Mouse (Mus musculus) embryonic facial prominence, embryonic 11.5 days (tissue): ENCODE data around the gene A830018L16Rik. TPM values are rescaled to one million over a fixed set of nuclear protein-coding genes. Genes with fewer than 3 reads are reported as not detected.
A peak's percentile ranks its signal among the peaks of the same experiment; 100 is the strongest.

ENCODE experiments used
- ATAC-seq: fragments of 200-750 bp; cut with Nextera tagmentation; replicated peaks from 2 replicates; pipeline ENCODE4 v1.8.0; 2017; ENCODE audit warnings: low read depth; ENCODE audit not compliant: insufficient number of reproducible peaks, low FRiP score, low TSS enrichment
- DNase-seq: peaks from one replicate; pipeline ENCODE4 v3.0.0-alpha.2; 2015; ENCODE audit warnings: low spot score
- H3K27ac ChIP-seq: fragments of 300-500 bp; sonication (generic); replicated peaks from 2 replicates; pipeline ENCODE4 v1.5.1; 2014; ENCODE audit warnings: mild to moderate bottlenecking, low read depth, low read length, control low read depth
- H3K27me3 ChIP-seq: fragments of 300-500 bp; sonication (generic); 2 replicates; pipeline ENCODE4 v1.6.1; 2014; ENCODE audit warnings: mild to moderate bottlenecking, low read length, moderate library complexity, mixed read lengths; ENCODE audit not compliant: control insufficient read depth, insufficient read depth
- H3K36me3 ChIP-seq: fragments of 300-500 bp; sonication (generic); replicated peaks from 2 replicates; pipeline ENCODE4 v1.6.1; 2014; ENCODE audit warnings: low read depth, mild to moderate bottlenecking, low read length, moderate library complexity, mixed read lengths; ENCODE audit not compliant: control insufficient read depth, insufficient read depth
- H3K4me1 ChIP-seq: fragments of 300-500 bp; sonication (generic); 2 replicates; pipeline ENCODE4 v1.6.1; 2014; ENCODE audit warnings: low read length, mixed read lengths; ENCODE audit not compliant: control insufficient read depth, insufficient read depth
- H3K4me2 ChIP-seq: fragments of 300-500 bp; sonication (generic); 2 replicates; pipeline ENCODE4 v1.6.1; 2014; ENCODE audit warnings: low read depth, mild to moderate bottlenecking, control low read depth, low read length, moderate library complexity
- H3K4me3 ChIP-seq: fragments of 300-500 bp; sonication (generic); 2 replicates; pipeline ENCODE4 v1.5.1; 2014; ENCODE audit warnings: low read depth, low read length, control low read depth
- H3K9ac ChIP-seq: fragments of 300-500 bp; sonication (generic); replicated peaks from 2 replicates; pipeline ENCODE4 v1.6.1; 2014; ENCODE audit warnings: mild to moderate bottlenecking, control low read depth, low read length
- H3K9me3 ChIP-seq: fragments of 300-500 bp; sonication (generic); replicated peaks from 2 replicates; pipeline ENCODE4 v1.6.1; 2016; ENCODE audit warnings: mild to moderate bottlenecking, low read length, inconsistent platforms, mixed read lengths; ENCODE audit not compliant: control insufficient read depth
- WGBS: fragments of 180-500 bp; shearing (Covaris S2); extraction: QIAGEN DNeasy Blood & Tissue Kit; methylation state at CpG from one replicate; pipeline ENCODE4 v1.1.7; 2014; 5-methylcytosine and 5-hydroxymethylcytosine counted together
- polyA plus RNA-seq: library from polyadenylated mRNA; unstranded; fragments of >200 nt; fragmentation: Nextera tagmentation; extraction: Ambion mirVana; gene quantifications from 2 replicates; pipeline ENCODE4 v1.2.1, GENCODE M21; 2014

A830018L16Rik gene
- polyA plus RNA-seq, 1 experiment from 2014 or later, result 4.9 TPM

DNA sequence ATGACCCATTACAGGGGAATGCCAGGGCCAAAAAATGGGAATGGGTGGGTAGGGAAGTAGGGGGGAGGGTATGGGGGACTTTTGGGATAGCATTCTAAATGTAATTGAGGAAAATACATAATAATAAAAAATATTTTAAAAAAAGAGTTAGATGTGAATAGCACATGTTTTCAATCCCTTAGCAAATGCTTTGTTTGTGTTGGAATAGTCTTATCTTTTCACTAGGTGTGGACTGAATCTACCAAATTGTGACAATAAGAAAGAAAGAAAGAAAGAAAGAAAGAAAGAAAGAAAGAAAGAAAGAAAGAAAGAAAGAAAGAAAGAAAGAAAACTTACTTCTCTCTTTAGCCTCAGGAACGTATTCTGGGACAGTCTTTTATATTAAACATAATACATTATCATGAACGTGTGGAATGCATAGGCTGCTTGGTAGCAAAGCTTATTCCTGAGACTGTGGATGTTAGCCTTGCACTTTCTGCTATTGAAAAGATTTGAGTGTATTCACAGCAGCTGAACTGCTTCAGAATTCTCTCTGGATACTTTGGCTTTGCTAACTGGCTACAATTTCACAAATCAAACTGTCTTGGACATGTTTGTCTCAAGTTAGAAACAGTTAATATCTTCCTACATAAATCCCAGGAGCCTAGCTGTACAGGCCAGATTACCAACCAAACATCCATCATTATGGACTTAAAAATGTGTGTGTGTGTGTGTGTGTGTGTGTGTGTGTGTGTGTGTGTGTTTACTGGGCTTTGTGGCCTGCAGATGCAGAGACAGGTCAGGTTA lies 545.7 kb downstream of the A830018L16Rik start:
- WGBS, result 87% methylated on average over 2 of the region's 2 CpGs
- Histone ChIP-seq H3K9ac (no peak overlapping the region), H3K9me3 (no peaks in the 10 kb centered on the region), H3K4me2 (no peak overlapping the region), H3K36me3 (no peaks in the 10 kb centered on the region), H3K4me1 (no peaks in the 10 kb centered on the region), H3K27me3 (no peaks in the 10 kb centered on the region), H3K27ac (no peak overlapping the region), H3K4me3 (no peak overlapping the region)
- DNase-seq (no peak), ATAC-seq (no peak)

DNA sequence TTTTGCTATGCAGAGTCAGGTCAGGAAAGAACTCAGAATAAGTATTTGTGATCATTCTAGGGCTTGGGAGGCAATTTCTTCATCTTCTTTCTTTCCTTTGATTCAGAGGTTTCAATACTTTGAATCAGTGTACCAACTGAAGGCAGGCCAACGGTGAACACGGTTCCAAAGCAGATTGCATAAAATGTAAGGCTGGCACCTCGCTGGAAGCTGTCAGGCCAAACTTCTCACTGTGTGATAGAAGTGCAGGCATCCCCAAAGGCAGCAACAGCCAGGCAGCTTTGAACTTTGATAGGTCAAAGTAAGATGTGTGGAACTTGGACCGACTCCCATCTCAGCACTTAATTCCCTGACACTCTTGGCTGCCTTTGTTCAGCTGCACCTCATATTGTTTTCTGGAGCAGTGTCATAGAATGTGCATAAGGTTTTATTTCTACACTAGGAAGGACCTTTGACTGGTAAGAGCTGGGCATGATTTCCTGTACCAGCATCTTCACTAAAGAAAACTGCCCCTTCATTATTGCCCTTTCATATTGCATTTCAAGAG lies 568.8 kb downstream of the A830018L16Rik start:
- Histone ChIP-seq H3K4me3 (no peak overlapping the region), H3K27ac (no peak overlapping the region), H3K9ac (no peak overlapping the region), H3K27me3 (no peaks in the 10 kb centered on the region), H3K4me2 (no peak overlapping the region), H3K9me3 (no peaks in the 10 kb centered on the region), H3K36me3 (no peaks in the 10 kb centered on the region), H3K4me1 (no peaks in the 10 kb centered on the region)
- 87% methylated on average over 4 of the region's 4 CpGs for WGBS
- ATAC-seq, result no peak
- DNase-seq, result no peak

DNA sequence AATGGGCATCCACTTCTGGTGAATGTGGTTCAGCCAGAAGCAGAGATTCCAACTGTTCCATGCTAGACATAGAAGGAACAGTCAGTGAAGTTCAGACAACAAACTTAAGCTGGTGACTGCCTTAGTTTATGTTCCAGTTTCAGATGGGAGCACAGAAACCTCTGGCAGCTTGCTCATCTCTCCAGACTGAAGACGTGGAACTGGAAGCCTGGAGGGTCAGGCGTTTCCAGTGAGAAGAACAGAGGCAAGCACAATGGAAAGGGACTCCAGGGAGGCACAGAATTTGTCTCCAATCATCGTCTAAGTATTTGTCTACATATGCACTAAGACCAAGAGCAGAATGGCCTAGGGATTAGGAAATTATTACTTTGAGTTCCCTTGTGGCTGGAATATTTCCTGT lies 576.1 kb downstream of the A830018L16Rik start:
- H3K9ac ChIP-seq, result no peak overlapping the region
- H3K4me1 ChIP-seq, result no peaks in the 10 kb centered on the region
- ATAC-seq (no peak), DNase-seq (no peak)
- H3K36me3 ChIP-seq, result no peaks in the 10 kb centered on the region
- H3K4me3 ChIP-seq, result no peak overlapping the region
- WGBS, result 74% methylated on average over 3 of the region's 3 CpGs
- no peak overlapping the region for H3K4me2 ChIP-seq
- no peaks in the 10 kb centered on the region for H3K27me3 ChIP-seq
- no peak overlapping the region for H3K27ac ChIP-seq
- no peaks in the 10 kb centered on the region for H3K9me3 ChIP-seq

DNA sequence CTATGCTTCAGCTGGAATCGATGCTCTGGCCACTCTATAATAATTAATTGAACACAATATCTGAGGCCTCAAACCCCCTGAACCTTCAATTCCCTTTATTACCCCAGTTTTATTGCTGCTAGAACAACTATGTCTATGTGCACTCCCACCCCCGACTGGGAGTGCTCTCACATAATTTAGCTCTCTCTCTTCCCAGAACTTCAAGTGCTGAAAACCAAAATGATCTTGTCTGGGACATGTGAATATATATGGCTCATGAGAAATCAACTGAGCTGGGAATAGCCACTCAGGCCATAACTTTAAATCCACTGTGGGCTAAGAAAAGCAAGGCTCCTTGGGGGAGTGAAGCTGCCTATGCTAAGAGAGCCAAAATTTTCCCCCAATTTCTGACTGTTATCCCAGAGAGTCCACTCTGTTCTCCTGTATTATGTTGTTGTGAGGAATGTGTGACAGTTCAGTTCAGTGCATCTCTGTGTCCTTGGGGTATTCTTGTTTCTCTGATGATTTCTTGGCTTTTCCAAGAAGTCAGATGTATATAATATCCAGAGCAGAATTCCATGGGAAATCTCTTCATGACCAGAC lies 582.5 kb downstream of the A830018L16Rik start:
- no peak overlapping the region for H3K9ac ChIP-seq
- H3K36me3 ChIP-seq, result no peaks in the 10 kb centered on the region
- no peaks in the 10 kb centered on the region for H3K9me3 ChIP-seq
- H3K4me2 ChIP-seq, result no peak overlapping the region
- H3K27me3 ChIP-seq, result no peaks in the 10 kb centered on the region
- ATAC-seq, result no peak
- peak; percentile 10 for DNase-seq
- WGBS, result 73% methylated on average over 2 of the region's 2 CpGs
- 0 out of 2 replicates have a peak overlapping the region, but pooled peaks have one; percentile 13 for H3K27ac ChIP-seq
- no peaks in the 10 kb centered on the region for H3K4me1 ChIP-seq
- H3K4me3 ChIP-seq, result no peak overlapping the region

DNA sequence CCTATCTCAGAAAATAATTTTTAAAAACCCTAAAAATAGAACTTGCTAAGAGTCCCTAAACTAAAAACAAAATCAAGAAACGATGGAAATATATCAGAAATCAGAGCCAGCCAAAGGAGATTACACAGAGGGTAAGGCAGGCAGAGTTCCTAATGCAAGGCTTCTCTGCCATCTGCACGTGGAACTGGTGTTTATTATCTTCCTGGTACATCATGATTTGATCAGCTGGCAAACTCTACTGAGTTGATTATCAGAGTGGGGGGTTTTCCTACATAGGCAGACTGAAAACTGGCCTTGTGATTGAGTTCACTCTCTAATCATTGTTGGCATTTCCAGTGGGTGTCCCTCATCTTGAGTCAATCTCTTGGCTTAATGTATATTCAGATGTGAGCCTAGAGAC lies 583.7 kb downstream of the A830018L16Rik start:
- no peaks in the 10 kb centered on the region for H3K4me1 ChIP-seq
- no peak overlapping the region for H3K27ac ChIP-seq
- H3K4me3 ChIP-seq, result no peak overlapping the region
- H3K9ac ChIP-seq, result no peak overlapping the region
- no peaks in the 10 kb centered on the region for H3K27me3 ChIP-seq
- H3K4me2 ChIP-seq, result no peak overlapping the region
- H3K9me3 ChIP-seq, result no peaks in the 10 kb centered on the region
- no peak for ATAC-seq
- no peaks in the 10 kb centered on the region for H3K36me3 ChIP-seq
- 55% methylated on average over 2 of the region's 2 CpGs for WGBS
- peak; percentile 19 for DNase-seq

DNA sequence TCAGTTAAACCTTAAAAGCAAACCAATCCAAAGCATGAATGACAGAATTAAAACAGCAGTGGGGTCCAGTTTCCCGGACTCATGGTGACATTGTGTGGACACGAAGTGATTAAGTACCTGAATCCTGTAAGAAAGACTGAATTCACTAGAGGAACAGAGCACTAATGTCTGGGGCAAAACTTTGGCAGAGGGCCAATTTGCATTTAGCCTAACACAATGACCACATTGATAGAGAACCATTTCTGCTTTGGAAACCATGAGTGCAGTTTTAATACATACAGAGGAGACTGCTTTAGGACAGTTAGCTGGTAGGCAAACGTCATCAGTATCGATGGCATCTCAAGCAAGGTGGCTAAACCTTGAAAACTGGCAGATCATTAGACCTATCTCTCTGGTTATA lies 586.7 kb downstream of the A830018L16Rik start:
- Histone ChIP-seq H3K36me3 (no peaks in the 10 kb centered on the region), H3K4me3 (no peak overlapping the region), H3K9me3 (no peaks in the 10 kb centered on the region), H3K4me2 (no peak overlapping the region), H3K27ac (no peak overlapping the region), H3K27me3 (no peaks in the 10 kb centered on the region), H3K9ac (no peak overlapping the region), H3K4me1 (no peaks in the 10 kb centered on the region)
- ATAC-seq (peak; percentile 72; the same call in 1 of the 2 replicates), DNase-seq (peak; percentile 68)
- WGBS, result 44% methylated on average over 4 of the region's 4 CpGs

DNA sequence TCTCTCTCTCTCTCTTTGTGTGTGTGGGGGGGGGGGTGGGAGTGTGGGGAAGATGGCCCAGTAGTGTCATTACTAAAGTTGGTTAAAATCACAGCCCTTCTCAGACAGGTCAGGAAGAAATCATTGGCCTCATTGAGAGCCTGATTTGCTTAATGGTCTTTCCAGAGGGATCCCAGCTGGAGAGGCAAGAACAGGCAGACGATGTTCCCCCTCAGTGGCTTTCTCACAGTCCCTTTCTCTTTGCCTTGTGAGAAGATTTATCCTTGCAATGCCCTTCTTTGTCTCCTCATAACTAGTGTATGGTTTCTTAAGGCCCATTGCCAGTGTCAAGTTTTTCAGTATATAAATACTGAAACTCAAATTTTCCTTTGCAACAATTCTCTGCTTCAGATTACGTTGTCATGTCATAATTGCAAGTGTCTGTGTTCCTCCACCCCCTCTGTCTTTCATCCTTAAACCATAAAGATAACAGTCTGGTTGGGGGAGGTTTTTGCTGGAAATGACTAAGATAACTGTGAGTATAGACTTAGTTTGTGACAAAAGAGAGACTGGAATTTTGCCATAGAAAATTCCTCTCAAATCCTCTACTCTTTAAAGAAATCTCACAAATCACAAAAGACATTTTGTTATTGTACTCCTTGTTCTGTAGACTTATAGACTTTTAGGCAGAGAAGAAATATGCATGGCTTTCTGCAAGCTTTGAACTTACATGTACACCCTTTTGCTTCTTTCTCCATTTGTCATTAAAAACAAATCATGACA lies 595.1 kb downstream of the A830018L16Rik start:
- Histone ChIP-seq H3K27me3 (no peaks in the 10 kb centered on the region), H3K4me1 (no peaks in the 10 kb centered on the region), H3K27ac (no peak overlapping the region), H3K9me3 (no peaks in the 10 kb centered on the region), H3K4me2 (no peak overlapping the region), H3K36me3 (no peaks in the 10 kb centered on the region), H3K9ac (no peak overlapping the region), H3K4me3 (no peak overlapping the region)
- no peak for ATAC-seq
- no peak for DNase-seq
- 37% methylated on average over 2 of the region's 2 CpGs for WGBS

DNA sequence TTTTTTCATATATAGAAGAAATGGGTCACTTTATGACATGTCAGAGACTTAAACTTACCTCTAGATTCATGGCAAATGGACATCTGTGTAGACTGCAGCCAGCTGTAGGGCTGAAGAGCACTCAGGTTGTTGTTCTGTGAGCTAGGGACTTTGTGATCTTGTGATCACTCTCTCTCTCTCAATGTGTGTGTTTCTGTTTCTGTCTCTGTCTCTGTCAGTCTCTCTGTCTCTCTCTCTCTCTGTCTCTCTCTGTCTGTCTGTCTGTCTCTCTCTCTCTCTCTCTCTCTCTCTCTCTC lies 595.6 kb downstream of the A830018L16Rik start:
- ATAC-seq (no peak), DNase-seq (no peak)
- H3K36me3 ChIP-seq, result no peaks in the 10 kb centered on the region
- H3K4me2 ChIP-seq, result no peak overlapping the region
- no peak overlapping the region for H3K4me3 ChIP-seq
- no peaks in the 10 kb centered on the region for H3K27me3 ChIP-seq
- no peaks in the 10 kb centered on the region for H3K9me3 ChIP-seq
- H3K27ac ChIP-seq, result no peak overlapping the region
- H3K9ac ChIP-seq, result no peak overlapping the region
- no peaks in the 10 kb centered on the region for H3K4me1 ChIP-seq
